Mouse (Mus musculus): ENCODE data around the gene Eef1b2.

Eef1b2 gene

GRCm38 (mm10) chr1:63195848-63196512 lies 19.4 kb downstream of the Eef1b2 start:
- no peak for DNase-seq

- DNase-seq: no peak
These were observed 22.8 kb downstream of the Eef1b2 start for GRCm38 (mm10) chr1:63199387-63199786.

GRCm38 (mm10) chr1:63200322-63200721 lies 23.7 kb downstream of the Eef1b2 start:
- DNase-seq: no peak

GRCm38 (mm10) chr1:63201672-63202071 lies 25.0 kb downstream of the Eef1b2 start:
- DNase-seq: no peak

- DNase-seq: no peak
These were observed 26.8 kb downstream of the Eef1b2 start for GRCm38 (mm10) chr1:63203471-63203870.

- no peak for DNase-seq
These were observed 27.5 kb downstream of the Eef1b2 start for GRCm38 (mm10) chr1:63203950-63204659.

- DNase-seq: no peak
These were observed 28.2 kb downstream of the Eef1b2 start for GRCm38 (mm10) chr1:63204660-63205394.

- no peak for DNase-seq
These were observed 31.0 kb downstream of the Eef1b2 start for GRCm38 (mm10) chr1:63207607-63208006.

GRCm38 (mm10) chr1:63209861-63210529 lies 33.4 kb downstream of the Eef1b2 start:
- DNase-seq: no peak

- no peak for DNase-seq
These were observed 37.0 kb downstream of the Eef1b2 start for GRCm38 (mm10) chr1:63213478-63214270.

- no peak for DNase-seq
These were observed 37.6 kb downstream of the Eef1b2 start, which contains the start of gene Gpr1 for GRCm38 (mm10) chr1:63214271-63214558. Gpr1 (minus strand) TSS chr1:63214543.

GRCm38 (mm10) chr1:63214631-63215030 lies 38.0 kb downstream of the Eef1b2 start:
- DNase-seq: no peak

GRCm38 (mm10) chr1:63219277-63219676 lies 42.7 kb downstream of the Eef1b2 start:
- DNase-seq: no peak

- DNase-seq: no peak
These were observed 48.4 kb downstream of the Eef1b2 start for GRCm38 (mm10) chr1:63225009-63225408.

GRCm38 (mm10) chr1:63225890-63226289 lies 49.3 kb downstream of the Eef1b2 start:
- no peak for DNase-seq

GRCm38 (mm10) chr1:63227241-63227640 lies 50.6 kb downstream of the Eef1b2 start:
- no peak for DNase-seq

Data from cerebellum, adult 11-12 months (tissue).